Mouse (Mus musculus) kidney, postnatal 0 days (tissue): ENCODE data around the gene Nfu1. TPM values are rescaled to one million over a fixed set of nuclear protein-coding genes. Genes with fewer than 3 reads are reported as not detected.

Experiments
- ATAC-seq: fragments of 200-750 bp; cut with Nextera tagmentation; replicated peaks from 2 replicates; pipeline ENCODE4 v1.8.0; 2017; ENCODE audit warnings: low read depth, moderate number of reproducible peaks, moderate TSS enrichment, moderate library complexity; ENCODE audit not compliant: low FRiP score
- DNase-seq: peaks from one replicate; pipeline ENCODE4 v3.0.0-alpha.2; 2016; ENCODE audit warnings: low spot score
- H3K27ac ChIP-seq: fragments of 300-500 bp; sonication (generic); 2 replicates; pipeline ENCODE4 v1.5.1; 2014; ENCODE audit warnings: mild to moderate bottlenecking
- H3K27me3 ChIP-seq: fragments of 300-500 bp; sonication (generic); 2 replicates; pipeline ENCODE4 v1.6.1; 2014; ENCODE audit warnings: low read length, mixed read lengths; ENCODE audit not compliant: insufficient read depth
- H3K36me3 ChIP-seq: fragments of 300-500 bp; sonication (generic); 2 replicates; pipeline ENCODE4 v1.6.1; 2014; ENCODE audit warnings: low read length, mixed read lengths; ENCODE audit not compliant: insufficient read depth
- H3K4me1 ChIP-seq: fragments of 300-500 bp; sonication (generic); replicated peaks from 2 replicates; pipeline ENCODE4 v1.6.1; 2014; ENCODE audit warnings: antibody characterized with exemption, low read length, mixed read lengths; ENCODE audit not compliant: insufficient read depth
- H3K4me2 ChIP-seq: fragments of 300-500 bp; sonication (generic); 2 replicates; pipeline ENCODE4 v1.6.1; 2014; ENCODE audit warnings: mild to moderate bottlenecking, low read length, moderate library complexity, mixed read lengths
- H3K4me3 ChIP-seq: fragments of 300-500 bp; sonication (generic); replicated peaks from 2 replicates; pipeline ENCODE4 v1.5.1; 2014; ENCODE audit warnings: low read depth, low read length
- H3K9ac ChIP-seq: fragments of 300-500 bp; sonication (generic); 2 replicates; pipeline ENCODE4 v1.6.1; 2014; ENCODE audit warnings: low read depth, low read length
- H3K9me3 ChIP-seq: fragments of 300-500 bp; sonication (generic); replicated peaks from 2 replicates; pipeline ENCODE4 v1.6.1; 2016; ENCODE audit warnings: low read length, inconsistent platforms, mixed read lengths
- CTCF ChIP-seq: IDR thresholded peaks from 2 replicates; pipeline ENCODE4 v1.5.1; 2016; ENCODE audit warnings: antibody characterized with exemption, low read depth, mild to moderate bottlenecking, moderate library complexity
- WGBS: fragments of 180-500 bp; shearing (Covaris S2); extraction: QIAGEN DNeasy Blood & Tissue Kit; methylation state at CpG from one replicate; pipeline ENCODE4 v1.1.7; 2014; 5-methylcytosine and 5-hydroxymethylcytosine counted together
- polyA plus RNA-seq: library from polyadenylated mRNA; unstranded; fragments of >200 nt; fragmentation: Nextera tagmentation; extraction: Ambion mirVana; gene quantifications from 2 replicates; pipeline ENCODE4 v1.2.1, GENCODE M21; 2015

The Nfu1 gene
- polyA plus RNA-seq, 1 experiment from 2014 or later, result 115 TPM

DNA sequence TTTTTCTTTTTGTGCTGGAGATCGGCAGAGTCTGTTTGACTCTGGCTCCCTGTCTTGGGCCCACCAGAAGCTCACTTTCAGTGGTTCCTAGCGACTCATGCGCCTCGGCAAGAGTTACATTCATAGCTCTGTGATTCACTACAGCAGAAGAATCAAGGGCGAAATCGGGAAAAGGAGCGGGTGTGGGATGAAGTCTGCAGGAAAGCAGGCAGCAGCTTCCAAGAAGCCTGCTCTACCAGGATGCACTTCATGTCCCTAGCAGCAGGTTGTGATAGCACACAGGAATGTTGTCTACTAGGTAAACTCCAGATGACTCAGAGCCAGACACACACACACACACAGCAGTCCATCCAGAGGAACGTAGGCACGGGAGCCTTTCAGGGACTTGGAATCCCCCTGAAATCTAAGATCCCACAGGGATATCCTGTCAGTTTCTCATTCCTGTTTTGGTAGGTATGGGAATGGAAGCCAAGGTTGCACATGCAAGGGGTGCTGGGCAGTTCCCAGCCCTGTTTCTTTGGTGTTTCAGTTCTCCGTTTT, 42.9 kb downstream of the Nfu1 start:
- DNase-seq (no peak), ATAC-seq (no peak)
- Histone ChIP-seq H3K27ac (no peak overlapping the region), H3K4me2 (no peak overlapping the region), H3K36me3 (peaks cover 39% of the 10 kb centered on the region), H3K9me3 (no peaks in the 10 kb centered on the region), H3K4me1 (no peaks in the 10 kb centered on the region), H3K9ac (no peak overlapping the region), H3K4me3 (no peak overlapping the region), H3K27me3 (no peaks in the 10 kb centered on the region)
- 89% methylated on average over 10 of the region's 10 CpGs for WGBS
- no peak for TF ChIP-seq CTCF

DNA sequence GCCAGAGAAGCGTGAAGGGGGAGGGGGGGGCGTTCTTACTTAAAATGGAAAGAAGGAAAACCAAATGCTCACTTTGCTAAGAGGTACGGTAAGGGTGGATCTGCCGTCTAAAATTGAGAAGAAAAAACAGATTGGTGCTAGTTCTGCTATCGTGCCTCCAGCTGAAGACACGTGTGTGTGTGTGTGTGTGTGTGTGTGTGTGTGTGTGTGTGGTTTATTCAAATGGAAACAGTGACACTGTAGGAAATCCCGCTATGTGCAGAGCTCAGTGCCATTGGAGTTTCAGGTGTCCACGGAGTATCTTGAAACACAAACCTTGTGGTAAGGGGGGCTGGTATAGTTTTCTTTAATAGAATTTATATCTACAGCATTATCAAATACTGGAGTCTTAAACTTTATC, 45.2 kb downstream of the Nfu1 start:
- WGBS, result 94% methylated on average over 8 of the region's 8 CpGs
- DNase-seq, result no peak
- H3K36me3 ChIP-seq, result peaks cover 62% of the 10 kb centered on the region
- H3K4me1 ChIP-seq, result no peaks in the 10 kb centered on the region
- no peak overlapping the region for H3K9ac ChIP-seq
- no peak overlapping the region for H3K4me3 ChIP-seq
- H3K4me2 ChIP-seq, result no peak overlapping the region
- no peak for TF ChIP-seq CTCF
- no peak for ATAC-seq
- H3K27me3 ChIP-seq, result no peaks in the 10 kb centered on the region
- H3K27ac ChIP-seq, result no peak overlapping the region
- no peaks in the 10 kb centered on the region for H3K9me3 ChIP-seq

DNA sequence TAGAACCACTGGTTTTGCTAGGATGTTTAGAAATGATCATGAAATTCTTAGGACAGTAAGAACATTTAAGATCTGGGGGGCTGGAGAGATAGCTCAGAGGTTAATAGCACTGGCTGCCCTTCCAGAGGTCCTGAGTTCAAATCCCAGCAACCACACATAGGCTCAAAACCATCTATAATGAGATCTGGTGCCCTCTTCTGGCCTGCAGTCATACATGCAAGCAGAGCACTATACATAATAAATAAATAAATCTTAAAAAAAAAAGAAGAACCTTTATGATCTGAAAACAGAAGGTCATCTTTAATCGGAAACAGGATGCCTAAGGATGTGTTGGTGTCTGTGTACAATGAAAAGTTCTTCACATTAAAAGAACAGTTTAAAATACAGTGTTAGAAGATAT, 50.7 kb downstream of the Nfu1 start:
- no peak overlapping the region for H3K4me3 ChIP-seq
- no peaks in the 10 kb centered on the region for H3K27me3 ChIP-seq
- H3K36me3 ChIP-seq, result peaks cover 68% of the 10 kb centered on the region
- no peaks in the 10 kb centered on the region for H3K4me1 ChIP-seq
- 93% methylated on average over 1 of the region's 1 CpGs for WGBS
- ATAC-seq (no peak), DNase-seq (no peak)
- no peaks in the 10 kb centered on the region for H3K9me3 ChIP-seq
- H3K9ac ChIP-seq, result no peak overlapping the region
- H3K27ac ChIP-seq, result no peak overlapping the region
- H3K4me2 ChIP-seq, result no peak overlapping the region
- TF ChIP-seq CTCF, result peak; percentile 46

DNA sequence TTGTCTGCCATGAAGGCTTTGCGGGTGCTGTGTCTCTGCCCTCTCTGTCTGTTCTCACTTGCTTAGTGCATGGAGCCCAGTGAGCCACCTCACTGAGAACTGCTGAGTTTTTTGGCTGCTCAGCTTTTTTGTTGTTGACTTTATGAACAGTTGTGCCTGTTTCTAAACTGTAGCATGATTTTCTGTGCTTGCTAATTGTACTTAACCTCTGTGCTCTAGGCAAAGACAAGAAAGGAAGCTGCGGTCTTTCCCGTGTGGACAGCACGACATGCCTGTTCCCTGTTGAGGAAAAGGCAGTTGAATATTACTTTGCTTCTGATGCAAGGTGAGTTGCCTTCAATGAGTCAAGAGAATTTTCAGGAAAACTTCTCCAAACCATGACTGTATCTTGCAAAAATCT, 54.5 kb downstream of the Nfu1 start:
- no peak overlapping the region for H3K9ac ChIP-seq
- 94% methylated on average over 4 of the region's 4 CpGs for WGBS
- no peaks in the 10 kb centered on the region for H3K27me3 ChIP-seq
- no peaks in the 10 kb centered on the region for H3K9me3 ChIP-seq
- no peak for ATAC-seq
- peaks cover 54% of the 10 kb centered on the region for H3K36me3 ChIP-seq
- DNase-seq, result no peak
- H3K4me1 ChIP-seq, result no peaks in the 10 kb centered on the region
- TF ChIP-seq CTCF, result no peak
- no peak overlapping the region for H3K4me2 ChIP-seq
- no peak overlapping the region for H3K27ac ChIP-seq
- no peak overlapping the region for H3K4me3 ChIP-seq

DNA sequence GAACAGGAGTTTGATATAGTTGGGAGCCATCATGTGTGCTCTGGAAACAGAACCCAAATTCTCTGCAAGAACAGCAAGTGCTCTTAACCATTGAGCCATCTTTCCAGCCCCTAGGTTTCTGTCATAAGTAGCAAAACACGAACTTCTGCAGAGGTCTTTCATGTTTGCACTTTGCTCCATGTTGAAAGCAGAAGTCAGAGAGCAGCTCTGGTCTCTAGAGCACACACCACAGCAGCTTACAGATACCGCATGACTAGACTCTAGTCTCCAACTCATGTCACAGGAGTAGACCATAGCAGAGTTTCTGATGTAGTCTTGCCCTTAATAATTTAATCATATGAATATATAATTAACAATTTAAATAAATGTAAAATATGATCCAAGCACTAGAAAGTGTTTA, 59.2 kb downstream of the Nfu1 start:
- Histone ChIP-seq H3K9me3 (no peaks in the 10 kb centered on the region), H3K36me3 (peaks cover 57% of the 10 kb centered on the region), H3K4me2 (no peak overlapping the region), H3K27me3 (no peaks in the 10 kb centered on the region), H3K27ac (no peak overlapping the region), H3K9ac (no peak overlapping the region), H3K4me3 (no peak overlapping the region), H3K4me1 (no peaks in the 10 kb centered on the region)
- no peak for DNase-seq
- TF ChIP-seq CTCF, result no peak
- ATAC-seq, result no peak
- WGBS, result 92% methylated on average over 2 of the region's 2 CpGs

DNA sequence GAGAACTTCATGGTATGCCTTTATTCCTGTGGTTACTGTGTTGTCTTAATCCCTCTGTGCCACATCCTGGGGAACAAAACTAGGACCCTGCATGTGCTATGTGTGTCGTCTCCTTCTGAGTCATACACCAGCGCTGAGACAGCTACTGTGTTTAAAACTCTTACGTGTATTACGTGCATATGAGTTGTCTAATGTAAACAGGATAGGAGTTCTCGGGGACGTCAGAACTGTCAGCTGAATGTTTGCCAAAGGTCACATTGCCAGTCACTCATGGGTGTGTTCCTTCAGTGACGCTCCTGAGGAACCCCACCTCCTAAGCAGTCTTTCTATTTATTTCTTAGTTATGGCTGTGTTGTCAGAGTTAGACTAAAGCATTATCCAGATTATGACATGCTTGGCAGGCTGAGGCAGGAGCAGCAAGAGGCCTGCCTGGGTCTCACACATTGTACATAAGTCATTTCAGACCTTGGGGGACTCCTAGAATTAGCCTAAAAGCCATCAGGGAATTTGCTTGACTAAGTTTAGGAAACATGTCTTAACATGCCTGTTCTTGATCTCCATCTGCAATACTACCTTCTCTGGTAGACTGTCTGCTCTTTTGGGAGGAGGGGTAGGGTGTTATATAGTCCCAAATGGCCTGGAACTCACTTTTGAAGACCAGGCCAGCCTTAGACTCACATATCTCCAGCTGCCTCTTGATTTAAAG, 60.3 kb downstream of the Nfu1 start:
- WGBS, result 80% methylated on average over 7 of the region's 7 CpGs
- ATAC-seq (no peak), DNase-seq (no peak)
- H3K27ac ChIP-seq, result no peak overlapping the region
- no peaks in the 10 kb centered on the region for H3K4me1 ChIP-seq
- H3K27me3 ChIP-seq, result no peaks in the 10 kb centered on the region
- no peak for TF ChIP-seq CTCF
- peaks cover 57% of the 10 kb centered on the region for H3K36me3 ChIP-seq
- H3K4me2 ChIP-seq, result no peak overlapping the region
- no peak overlapping the region for H3K4me3 ChIP-seq
- no peaks in the 10 kb centered on the region for H3K9me3 ChIP-seq
- no peak overlapping the region for H3K9ac ChIP-seq
